ENCODE assay signal across 23 mouse cellular contexts in the genomic region with DNA sequence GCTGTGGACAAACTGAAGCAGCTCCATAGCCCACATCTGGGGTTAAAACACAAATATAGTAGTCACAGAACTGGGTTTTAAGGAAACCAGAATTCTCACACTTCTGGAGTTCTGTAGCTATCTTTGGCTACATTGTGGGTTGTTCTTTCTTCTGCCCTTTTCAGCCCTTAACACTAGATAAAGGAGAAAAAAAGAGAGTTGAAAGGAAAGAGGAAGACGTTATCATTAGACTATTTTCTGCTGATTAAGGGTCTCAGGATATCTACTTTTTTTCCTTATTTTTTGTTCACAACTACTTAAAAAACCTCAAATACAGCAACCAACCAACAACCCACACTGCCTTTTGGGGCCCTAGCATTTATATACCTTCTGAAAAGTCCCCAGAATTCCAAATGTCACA.
DNase-seq lines count a peak whose midpoint lies in the region; ATAC-seq lines count a peak whose summit lies in the region.
"Had no signal": no experiment of that assay in that cellular context is flagged by ENCODE, and none has a peak within 500 bp of the region (broad histone marks: within the 10 kb centered on the region; RNA-seq: fewer than 3 reads in every experiment).

No protein-coding gene starts in this region.

- H3K9ac ChIP-seq in heart, embryonic 12.5 days = no peak overlapping the region
- H3K9ac ChIP-seq: embryonic facial prominence, embryonic 12.5 days; forebrain, embryonic 13.5 days; forebrain, embryonic 15.5 days; forebrain, postnatal 0 days had no signal

- no peak overlapping the region for H3K4me2 ChIP-seq in heart, embryonic 12.5 days
- H3K4me2 ChIP-seq: embryonic facial prominence, embryonic 12.5 days; forebrain, embryonic 13.5 days; forebrain, embryonic 15.5 days had no signal

- peaks cover 17% of the 10 kb centered on the region for H3K4me1 ChIP-seq in heart, embryonic 10.5 days
- H3K4me1 ChIP-seq in heart, embryonic 12.5 days (replicated peaks) = peaks cover 11% of the 10 kb centered on the region
- H3K4me1 ChIP-seq in megakaryocyte, embryonic 14.5 days = peaks cover 77% of the 10 kb centered on the region
- H3K4me1 ChIP-seq: embryonic facial prominence, embryonic 10.5 days; embryonic facial prominence, embryonic 12.5 days; forebrain, embryonic 13.5 days; forebrain, embryonic 15.5 days had no signal

- no peak for ATAC-seq in heart, embryonic 12.5 days (ENCODE audit: insufficient number of reproducible peaks, low FRiP score)
- no peak for ATAC-seq in megakaryocyte, adult 5-6 weeks (ENCODE audit: poor library complexity, severe bottlenecking)
- no peak for ATAC-seq in frontal cortex, adult (ENCODE audit: low TSS enrichment)
- ATAC-seq: activated CD4-positive, CD25-positive, alpha-beta regulatory T cell, adult 4 months; forebrain, embryonic 13.5 days; forebrain, embryonic 15.5 days; forebrain, postnatal 0 days; Patski had no signal

- no peaks in the 10 kb centered on the region for H3K27me3 ChIP-seq in heart, embryonic 10.5 days (ENCODE audit: insufficient read depth, poor library complexity, severe bottlenecking)
- H3K27me3 ChIP-seq in heart, embryonic 12.5 days (replicated peaks) = no peaks in the 10 kb centered on the region
- H3K27me3 ChIP-seq in megakaryocyte, embryonic 14.5 days (replicated peaks) = no peaks in the 10 kb centered on the region
- H3K27me3 ChIP-seq: embryonic facial prominence, embryonic 12.5 days; forebrain, embryonic 13.5 days; forebrain, embryonic 15.5 days; Patski had no signal

- H3K4me3 ChIP-seq in heart, embryonic 10.5 days = no peak overlapping the region
- H3K4me3 ChIP-seq in heart, embryonic 12.5 days = no peak overlapping the region
- peak overlapping the region; percentile 80 for H3K4me3 ChIP-seq in megakaryocyte, embryonic 14.5 days (replicated peaks)
- H3K4me3 ChIP-seq: embryonic facial prominence, embryonic 10.5 days; embryonic facial prominence, embryonic 12.5 days; forebrain, embryonic 13.5 days; forebrain, embryonic 15.5 days had no signal

- 63% methylated on average over 1 of the region's 1 CpGs for WGBS in heart, embryonic 10.5 days
- WGBS in heart, embryonic 12.5 days = 23% methylated on average over 1 of the region's 1 CpGs

- no peaks in the 10 kb centered on the region for H3K9me3 ChIP-seq in heart, embryonic 10.5 days
- H3K9me3 ChIP-seq in heart, embryonic 12.5 days (replicated peaks) = no peaks in the 10 kb centered on the region
- H3K9me3 ChIP-seq in megakaryocyte, embryonic 14.5 days = no peaks in the 10 kb centered on the region
- H3K9me3 ChIP-seq: embryonic facial prominence, embryonic 10.5 days; embryonic facial prominence, embryonic 12.5 days; forebrain, embryonic 13.5 days; forebrain, embryonic 15.5 days had no signal

- no peak for DNase-seq in heart, embryonic 10.5 days (ENCODE audit: low spot score)
- DNase-seq in brain, adult 2 months (ENCODE audit: low read depth, low spot score) = peak; percentile 19
- DNase-seq in embryo, embryonic 10.5 days (ENCODE audit: low spot score) = no peak
- DNase-seq: adrenal gland, adult 8-10 months; adrenal gland, postnatal 14 days; adrenal gland, postnatal 36 days; cerebellum, adult 11 months; cerebellum, adult 18-20 months; cerebellum, adult 8-10 months; cerebellum, adult 9-11 months; cerebellum, postnatal 14 days; cerebellum, postnatal 36 days; forebrain, postnatal 0 days had no signal

- peak overlapping the region; percentile 11; the same call in 1 of the 2 replicates for H3K27ac ChIP-seq in heart, embryonic 10.5 days
- H3K27ac ChIP-seq in heart, embryonic 12.5 days (ENCODE audit: poor library complexity, severe bottlenecking) = no peak overlapping the region; the same call in 1 of the 2 replicates
- H3K27ac ChIP-seq: embryonic facial prominence, embryonic 10.5 days; embryonic facial prominence, embryonic 12.5 days; forebrain, embryonic 13.5 days; forebrain, embryonic 15.5 days had no signal

- H3K36me3 ChIP-seq in heart, embryonic 10.5 days = peaks cover 36% of the 10 kb centered on the region
- H3K36me3 ChIP-seq in heart, embryonic 12.5 days = peaks cover 35% of the 10 kb centered on the region
- peaks cover 74% of the 10 kb centered on the region for H3K36me3 ChIP-seq in megakaryocyte, embryonic 14.5 days (replicated peaks; ENCODE audit: low read length)
